ENCODE assay signal across 9 mouse cellular contexts in genomic region chr2:156705473-156705872, GRCm38 (mm10).
DNase-seq lines count a peak whose midpoint lies in the region; ATAC-seq and TF ChIP-seq lines count a peak whose summit lies in the region.
"Had no signal": no experiment of that assay in that cellular context is flagged by ENCODE, and none has a peak within 500 bp of the region (broad histone marks: within the 10 kb centered on the region; RNA-seq: fewer than 3 reads in every experiment).

No protein-coding gene starts in this region.

- no peaks in the 10 kb centered on the region for H3K79me2 ChIP-seq in liver, adult 2 months (ENCODE audit: control insufficient read depth, insufficient read depth, low read length)

- H3K4me1 ChIP-seq in kidney, adult 2 months (ENCODE audit: control insufficient read depth, insufficient read depth, low read length) = no peaks in the 10 kb centered on the region
- no peaks in the 10 kb centered on the region for H3K4me1 ChIP-seq in kidney, embryonic 14.5 days (ENCODE audit: control insufficient read depth, insufficient read depth, low read length)
- no peaks in the 10 kb centered on the region for H3K4me1 ChIP-seq in intestine, postnatal 0 days (replicated peaks; ENCODE audit: control insufficient read depth, insufficient read depth, low read length)
- no peaks in the 10 kb centered on the region for H3K4me1 ChIP-seq in liver, adult 2 months (ENCODE audit: control insufficient read depth, insufficient read depth, low read length)
- H3K4me1 ChIP-seq: neural tube, embryonic 12.5 days had no signal

- ATAC-seq in kidney, embryonic 14.5 days (ENCODE audit: low FRiP score, low TSS enrichment) = no peak
- ATAC-seq in intestine, postnatal 0 days = no peak

- H3K36me3 ChIP-seq in kidney, adult 2 months (ENCODE audit: control insufficient read depth, insufficient read depth, low read length) = no peaks in the 10 kb centered on the region
- H3K36me3 ChIP-seq in kidney, embryonic 14.5 days (ENCODE audit: control insufficient read depth, insufficient read depth, low read length) = no peaks in the 10 kb centered on the region
- H3K36me3 ChIP-seq in intestine, postnatal 0 days (ENCODE audit: control insufficient read depth, insufficient read depth) = no peaks in the 10 kb centered on the region
- H3K36me3 ChIP-seq in liver, adult 2 months (ENCODE audit: control insufficient read depth, insufficient read depth, low read length) = no peaks in the 10 kb centered on the region
- H3K36me3 ChIP-seq in splenic B cell, adult 2 months (ENCODE audit: control insufficient read depth, insufficient read depth, low read length, poor library complexity, severe bottlenecking) = no peaks in the 10 kb centered on the region; the same call in 1 of the 2 replicates
- H3K36me3 ChIP-seq: neural tube, embryonic 12.5 days had no signal

- H3K27me3 ChIP-seq in kidney, adult 2 months (replicated peaks; ENCODE audit: control insufficient read depth, insufficient read depth, low read length) = no peaks in the 10 kb centered on the region
- H3K27me3 ChIP-seq in kidney, embryonic 14.5 days (ENCODE audit: control insufficient read depth, insufficient read depth, low read length) = no peaks in the 10 kb centered on the region
- H3K27me3 ChIP-seq in intestine, postnatal 0 days (replicated peaks; ENCODE audit: control insufficient read depth, insufficient read depth, low read length) = no peaks in the 10 kb centered on the region
- H3K27me3 ChIP-seq in liver, adult 2 months (ENCODE audit: control insufficient read depth, insufficient read depth, low read length) = no peaks in the 10 kb centered on the region
- no peaks in the 10 kb centered on the region for H3K27me3 ChIP-seq in splenic B cell, adult 2 months (ENCODE audit: control insufficient read depth, insufficient read depth, low read length, poor library complexity, severe bottlenecking)
- H3K27me3 ChIP-seq: neural tube, embryonic 12.5 days had no signal

- no peak overlapping the region for H3K4me2 ChIP-seq in kidney, embryonic 14.5 days (replicated peaks; ENCODE audit: low read depth, low read length)
- H3K4me2 ChIP-seq in intestine, postnatal 0 days (replicated peaks; ENCODE audit: low read depth) = no peak overlapping the region
- H3K4me2 ChIP-seq: neural tube, embryonic 12.5 days had no signal

- no peak overlapping the region for H3K9ac ChIP-seq in kidney, embryonic 14.5 days (ENCODE audit: low read depth, low read length)
- no peak overlapping the region for H3K9ac ChIP-seq in intestine, postnatal 0 days (ENCODE audit: low read depth, low read length)
- no peak overlapping the region for H3K9ac ChIP-seq in liver, adult 2 months (ENCODE audit: low read depth, low read length)
- H3K9ac ChIP-seq: neural tube, embryonic 12.5 days had no signal

- peak; percentile 72 for DNase-seq in kidney, adult 2 months
- DNase-seq in cerebellum, adult 9-10 months = peak; percentile 89
- DNase-seq in frontal cortex, postnatal 14 days (ENCODE audit: low spot score in 2 of 2) = peak; percentile 57 to 82
- DNase-seq in liver, adult 2 months (ENCODE audit: extremely low read depth, low read depth, low spot score) = peak; percentile 41
- DNase-seq in naive thymus-derived CD4-positive, alpha-beta T cell, adult 2 months (ENCODE audit: low read depth) = peak; percentile 87
- peak; percentile 85 for DNase-seq in splenic B cell, adult 2 months (ENCODE audit: low read depth, low spot score)

- H3K27ac ChIP-seq in kidney, adult 2 months (ENCODE audit: insufficient read depth, low read depth, low read length) = no peak overlapping the region
- no peak overlapping the region for H3K27ac ChIP-seq in kidney, embryonic 14.5 days (ENCODE audit: low read depth, low read length)
- no peak overlapping the region for H3K27ac ChIP-seq in intestine, postnatal 0 days (ENCODE audit: low read depth, low read length)
- no peak overlapping the region for H3K27ac ChIP-seq in liver, adult 2 months (replicated peaks; ENCODE audit: insufficient read depth, low read depth, low read length)
- H3K27ac ChIP-seq: neural tube, embryonic 12.5 days had no signal

- H3K9me3 ChIP-seq in kidney, embryonic 14.5 days (ENCODE audit: control insufficient read depth, low read length) = no peaks in the 10 kb centered on the region
- H3K9me3 ChIP-seq in intestine, postnatal 0 days (ENCODE audit: control insufficient read depth) = no peaks in the 10 kb centered on the region
- H3K9me3 ChIP-seq: neural tube, embryonic 12.5 days had no signal

- 18% methylated on average over 6 of the region's 6 CpGs for WGBS in kidney, adult 2 months
- WGBS in kidney, embryonic 14.5 days = 20% methylated on average over 6 of the region's 6 CpGs
- WGBS in intestine, postnatal 0 days = 19% methylated on average over 6 of the region's 6 CpGs
- 19% methylated on average over 6 of the region's 6 CpGs for WGBS in liver, adult 2 months

- no peak for TF ChIP-seq POLR2A in kidney, adult 2 months (IDR thresholded peaks at IDR 0.05; ENCODE audit: low read depth, low read length)
- no peak for TF ChIP-seq POLR2A in liver, adult 2 months (IDR thresholded peaks at IDR 0.05; ENCODE audit: extremely low read depth, insufficient read depth, low read length)

- peak; percentile 98 for TF ChIP-seq CTCF in kidney, adult 2 months (conservative IDR thresholded peaks at IDR 0.05; ENCODE audit: insufficient read depth, insufficient read length, low read depth, low read length)
- TF ChIP-seq CTCF in intestine, postnatal 0 days (IDR thresholded peaks at IDR 0.05; ENCODE audit: low read depth) = peak; percentile 97
- TF ChIP-seq CTCF in liver, adult 2 months (IDR thresholded peaks at IDR 0.05; ENCODE audit: low read depth, low read length) = peak; percentile 95

- H3K4me3 ChIP-seq in kidney, adult 2 months (ENCODE audit: insufficient read depth, low read depth, low read length) = no peak overlapping the region
- no peak overlapping the region for H3K4me3 ChIP-seq in kidney, embryonic 14.5 days (ENCODE audit: low read length)
- H3K4me3 ChIP-seq in intestine, postnatal 0 days (ENCODE audit: low read depth, low read length) = no peak overlapping the region
- H3K4me3 ChIP-seq in liver, adult 2 months (ENCODE audit: insufficient read depth, low read depth, low read length) = no peak overlapping the region
- H3K4me3 ChIP-seq: neural tube, embryonic 12.5 days had no signal
